Mouse (Mus musculus) intestine, embryonic 16.5 days (tissue): ENCODE measurements at regions not wholly inside any gene's neighbourhood (a gene's known extent, or its start where the extent isn't known, plus 50 kb on each side); places are given as distances from the start of the nearest gene placed in this dataset.
A peak's percentile ranks its signal among the peaks of the same experiment; 100 is the strongest.

ENCODE experiments used
- ATAC-seq: fragments of 200-750 bp; cut with Nextera tagmentation; 2 replicates; pipeline ENCODE4 v1.8.0; 2017; ENCODE audit warnings: moderate TSS enrichment, moderate library complexity
- H3K27ac ChIP-seq: fragments of 300-500 bp; sonication (generic); 2 replicates; pipeline ENCODE4 v1.5.1; 2014; ENCODE audit warnings: mild to moderate bottlenecking, low read length
- H3K27me3 ChIP-seq: fragments of 300-500 bp; sonication (generic); replicated peaks from 2 replicates; pipeline ENCODE4 v1.6.1; 2014; ENCODE audit warnings: low read length, control low read depth, mixed read lengths; ENCODE audit not compliant: control insufficient read depth, insufficient read depth
- H3K36me3 ChIP-seq: fragments of 300-500 bp; sonication (generic); 2 replicates; pipeline ENCODE4 v1.6.1; 2014; ENCODE audit warnings: low read length, control low read depth; ENCODE audit not compliant: control insufficient read depth, insufficient read depth
- H3K4me1 ChIP-seq: fragments of 300-500 bp; sonication (generic); 2 replicates; pipeline ENCODE4 v1.6.1; 2014; ENCODE audit warnings: low read length, control low read depth, mixed read lengths; ENCODE audit not compliant: control insufficient read depth, insufficient read depth
- H3K4me2 ChIP-seq: fragments of 300-500 bp; sonication (generic); 2 replicates; pipeline ENCODE4 v1.6.1; 2014; ENCODE audit warnings: low read depth, low read length, control low read depth
- H3K4me3 ChIP-seq: fragments of 300-500 bp; sonication (generic); 2 replicates; pipeline ENCODE4 v1.5.1; 2014; ENCODE audit warnings: mild to moderate bottlenecking, low read length
- H3K9ac ChIP-seq: fragments of 300-500 bp; sonication (generic); 2 replicates; pipeline ENCODE4 v1.6.1; 2014; ENCODE audit warnings: low read depth, low read length
- H3K9me3 ChIP-seq: fragments of 300-500 bp; sonication (generic); 2 replicates; pipeline ENCODE4 v1.6.1; 2016; ENCODE audit warnings: low read length, control low read depth; ENCODE audit not compliant: control insufficient read depth
- WGBS: fragments of 180-500 bp; shearing (Covaris S2); extraction: QIAGEN DNeasy Blood & Tissue Kit; methylation state at CpG from one replicate; pipeline ENCODE4 v1.1.7; 2014; 5-methylcytosine and 5-hydroxymethylcytosine counted together

DNA sequence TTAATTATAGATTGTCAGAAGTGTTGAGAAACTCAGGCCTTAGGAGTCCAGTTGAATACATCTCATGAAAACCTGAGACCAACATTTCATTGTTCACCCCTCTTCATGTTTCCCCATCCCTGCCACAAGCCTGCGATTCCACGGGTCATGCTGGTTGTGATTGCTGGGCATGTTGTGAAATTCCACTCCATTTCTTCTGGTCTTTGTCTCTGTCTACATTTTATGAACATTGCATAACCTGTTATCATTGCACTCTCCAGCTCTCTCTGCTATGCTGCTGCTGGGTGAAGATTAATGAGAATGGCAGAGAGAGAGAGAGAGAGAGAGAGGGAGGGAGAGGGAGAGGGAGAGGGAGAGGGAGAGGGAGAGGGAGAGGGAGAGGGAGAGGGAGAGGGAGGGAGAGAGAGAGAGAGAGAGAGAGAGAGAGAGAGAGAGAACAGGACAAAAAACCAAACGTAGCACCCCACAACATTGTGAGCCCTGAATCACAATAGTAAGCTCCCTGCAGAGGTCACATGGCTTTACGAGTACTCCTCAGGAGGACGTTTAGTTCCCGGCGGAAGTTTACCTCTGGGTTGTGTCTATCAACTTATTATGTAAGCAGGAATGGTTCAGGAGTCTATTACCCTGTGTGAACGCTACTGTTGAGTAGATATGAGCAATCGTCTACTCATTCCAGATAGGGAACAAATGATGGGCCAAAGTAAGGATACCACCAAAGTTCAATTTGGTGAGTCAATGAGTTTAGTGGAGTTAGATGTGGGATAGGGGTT is 183.5 kb upstream of the Map3k1 start:
- peaks cover 8% of the 10 kb centered on the region for H3K4me1 ChIP-seq
- ATAC-seq, result peak; percentile 79
- WGBS, result 67% methylated on average over 9 of the region's 9 CpGs

DNA sequence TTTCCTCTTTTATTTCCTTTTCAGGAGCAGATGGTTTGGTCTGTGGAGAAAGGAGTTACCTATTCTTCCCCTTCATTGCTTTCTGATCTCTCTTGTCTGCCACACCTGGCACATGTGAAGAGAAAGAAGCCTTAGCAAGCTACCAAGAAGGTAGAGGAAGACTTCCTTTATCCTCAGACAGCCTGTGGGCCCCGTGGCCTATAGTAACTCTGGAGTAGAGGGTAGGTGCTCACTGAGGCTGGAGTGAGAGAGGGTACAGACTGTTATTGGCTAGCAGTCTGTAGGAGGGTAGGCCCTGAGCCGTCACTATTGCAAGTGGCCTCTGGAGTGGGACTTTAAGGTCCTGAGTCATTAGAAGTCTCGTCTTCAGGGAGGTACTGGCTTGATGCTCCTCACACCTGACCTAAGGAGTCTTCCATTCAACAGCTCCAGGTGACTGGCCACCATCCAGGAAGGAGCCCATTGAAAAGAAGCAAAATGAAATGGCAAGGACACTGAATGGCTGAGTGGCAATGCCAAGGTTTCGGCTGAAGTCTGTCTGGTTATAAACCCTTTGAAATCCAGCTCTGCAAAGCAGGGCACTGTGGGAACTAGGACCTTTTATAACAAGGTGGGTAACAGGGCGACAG is 186.2 kb upstream of the Map3k1 start:
- no peaks in the 10 kb centered on the region for H3K27me3 ChIP-seq
- no peak overlapping the region for H3K27ac ChIP-seq
- H3K9ac ChIP-seq, result no peak overlapping the region
- no peaks in the 10 kb centered on the region for H3K9me3 ChIP-seq
- no peak for ATAC-seq
- H3K36me3 ChIP-seq, result no peaks in the 10 kb centered on the region
- H3K4me2 ChIP-seq, result no peak overlapping the region
- WGBS, result 89% methylated on average over 5 of the region's 5 CpGs
- H3K4me3 ChIP-seq, result no peak overlapping the region
- peaks cover 8% of the 10 kb centered on the region for H3K4me1 ChIP-seq

More for the DNA sequence above, 183.5 kb upstream of the Map3k1 start:
- Histone ChIP-seq H3K36me3 (no peaks in the 10 kb centered on the region), H3K4me2 (no peak overlapping the region), H3K9me3 (no peaks in the 10 kb centered on the region), H3K27ac (no peak overlapping the region), H3K9ac (no peak overlapping the region), H3K27me3 (no peaks in the 10 kb centered on the region), H3K4me3 (no peak overlapping the region)

DNA sequence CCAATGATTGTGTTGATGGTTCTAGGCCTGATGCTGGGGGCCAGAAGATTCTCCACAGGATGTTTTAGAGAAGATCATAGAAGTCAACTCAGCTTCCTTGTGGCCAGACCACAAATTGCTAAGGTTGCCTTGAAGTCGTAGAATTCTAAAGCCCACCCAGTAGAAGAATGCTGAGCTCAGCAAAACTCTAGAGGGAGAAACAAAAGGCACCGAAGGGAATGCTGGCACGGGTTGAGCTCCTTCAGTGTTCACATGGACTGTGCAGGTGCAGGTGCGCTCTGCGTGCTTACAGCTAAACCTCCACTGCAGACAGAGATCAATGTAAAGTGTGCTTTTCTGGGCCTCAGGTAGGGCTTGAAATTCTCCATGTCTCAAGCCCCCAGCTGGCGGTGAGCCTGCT is 186.9 kb upstream of the Map3k1 start:
- no peak for ATAC-seq
- 79% methylated on average over 6 of the region's 6 CpGs for WGBS
- Histone ChIP-seq H3K27me3 (no peaks in the 10 kb centered on the region), H3K36me3 (no peaks in the 10 kb centered on the region), H3K4me1 (peaks cover 7% of the 10 kb centered on the region), H3K27ac (no peak overlapping the region), H3K9me3 (no peaks in the 10 kb centered on the region), H3K9ac (no peak overlapping the region), H3K4me2 (no peak overlapping the region), H3K4me3 (no peak overlapping the region)

DNA sequence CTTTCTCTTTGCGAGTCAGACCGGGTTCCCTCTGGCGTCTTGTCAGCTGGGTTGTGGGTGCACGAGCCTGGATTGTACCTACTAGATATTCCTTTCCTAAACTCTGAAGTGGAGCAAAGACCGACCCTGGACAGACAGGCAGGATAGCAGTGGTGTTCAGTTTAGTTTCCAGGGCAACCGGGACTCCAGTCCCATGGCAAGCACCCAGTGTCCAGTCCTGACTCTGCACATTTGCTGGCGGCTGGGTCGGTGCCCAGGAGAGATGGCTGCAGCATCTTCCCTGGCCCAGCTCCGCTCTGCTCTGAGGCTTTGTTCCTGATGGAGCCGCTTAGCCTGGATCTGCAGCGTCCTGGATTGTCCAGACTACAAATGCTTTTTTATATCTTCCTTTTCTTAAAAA is 188.1 kb upstream of the Map3k1 start:
- H3K9me3 ChIP-seq, result no peaks in the 10 kb centered on the region
- no peak overlapping the region for H3K4me2 ChIP-seq
- no peak overlapping the region for H3K4me3 ChIP-seq
- no peak overlapping the region for H3K27ac ChIP-seq
- no peak for ATAC-seq
- no peaks in the 10 kb centered on the region for H3K36me3 ChIP-seq
- H3K9ac ChIP-seq, result no peak overlapping the region
- H3K27me3 ChIP-seq, result no peaks in the 10 kb centered on the region
- peaks cover 11% of the 10 kb centered on the region for H3K4me1 ChIP-seq
- WGBS, result 69% methylated on average over 11 of the region's 11 CpGs

DNA sequence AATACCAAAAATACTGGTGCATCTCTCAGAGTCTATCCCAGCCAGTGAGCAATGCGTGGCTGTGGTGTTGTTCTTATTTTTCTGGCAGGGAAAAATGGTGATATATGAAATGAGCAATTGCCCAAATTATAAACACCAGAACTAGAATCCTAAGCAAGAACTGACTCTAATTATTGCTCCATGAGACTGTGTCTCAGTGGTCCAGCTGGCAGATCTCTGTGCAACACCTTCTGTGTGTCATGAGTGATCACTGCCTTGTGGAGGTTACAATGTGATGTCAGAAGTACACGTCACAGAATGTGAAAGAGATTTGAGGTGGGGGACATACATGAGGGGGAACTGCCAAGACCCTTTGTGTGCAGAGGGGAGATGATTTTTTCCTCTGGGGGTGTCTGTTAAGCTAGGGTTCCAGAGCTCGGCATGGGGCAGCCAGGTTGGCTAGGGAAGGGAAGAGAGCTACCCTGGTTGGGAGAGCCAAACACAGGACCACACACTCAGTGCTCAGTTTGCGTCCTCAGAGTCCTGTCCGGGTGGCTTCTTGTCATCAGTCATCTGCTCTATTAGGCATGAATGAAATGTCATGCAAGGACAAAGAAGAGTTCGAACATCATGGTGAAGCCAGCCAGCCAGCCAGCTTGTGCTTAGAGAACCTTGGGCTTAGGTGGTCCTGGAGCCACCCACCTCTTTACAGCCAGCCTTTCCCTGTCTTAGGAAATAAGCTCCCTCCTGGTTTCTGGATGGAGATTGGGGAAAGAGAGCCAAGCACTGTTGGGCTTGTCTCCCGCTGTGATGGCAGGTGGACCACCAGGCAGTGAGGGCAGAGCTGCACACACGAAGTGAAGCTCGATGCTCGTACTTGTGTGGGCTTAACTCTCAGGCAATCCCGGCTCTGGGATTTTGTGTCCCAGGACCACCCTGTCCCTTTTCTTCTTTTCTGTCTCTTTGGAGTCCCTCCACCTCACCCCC is 189.5 kb upstream of the Map3k1 start:
- Histone ChIP-seq H3K4me2 (no peak overlapping the region), H3K4me3 (no peak overlapping the region), H3K27ac (no peak overlapping the region), H3K9me3 (no peaks in the 10 kb centered on the region), H3K36me3 (no peaks in the 10 kb centered on the region), H3K27me3 (no peaks in the 10 kb centered on the region), H3K9ac (no peak overlapping the region), H3K4me1 (peaks cover 22% of the 10 kb centered on the region)
- ATAC-seq, result no peak
- 85% methylated on average over 11 of the region's 11 CpGs for WGBS

DNA sequence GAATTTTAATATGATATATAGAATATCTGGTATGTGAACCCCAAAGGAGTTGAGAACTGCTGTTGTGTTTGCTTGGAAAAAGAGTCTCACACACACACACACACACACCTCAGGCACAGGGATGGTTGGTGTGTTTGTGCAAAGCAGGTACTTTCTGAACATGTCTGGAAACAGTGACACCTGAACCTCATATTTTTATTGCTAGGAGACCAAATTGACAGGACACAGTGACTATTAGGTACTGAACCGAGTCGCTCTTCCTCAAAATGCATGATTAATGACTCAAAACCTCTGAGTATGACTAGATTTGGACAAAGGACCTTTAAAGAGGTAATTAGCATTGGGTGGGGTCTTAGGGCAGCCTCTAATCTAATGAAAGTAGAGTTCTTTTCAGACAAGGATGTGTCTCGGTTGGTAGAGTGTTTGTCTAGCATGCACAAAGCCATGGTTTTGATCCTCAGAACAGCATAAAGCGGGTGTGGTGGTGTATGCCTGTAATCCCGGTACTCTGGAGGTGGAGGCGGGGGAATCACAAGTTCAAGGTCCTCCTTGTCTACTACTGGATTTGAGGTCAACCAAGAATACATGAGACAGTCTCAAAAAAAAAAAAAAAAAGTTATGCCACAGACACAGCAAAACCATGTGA is 191.0 kb upstream of the Map3k1 start:
- WGBS, result 85% methylated on average over 6 of the region's 6 CpGs
- no peak for ATAC-seq
- Histone ChIP-seq H3K36me3 (no peaks in the 10 kb centered on the region), H3K9ac (no peak overlapping the region), H3K9me3 (no peaks in the 10 kb centered on the region), H3K4me1 (peaks cover 26% of the 10 kb centered on the region), H3K27me3 (no peaks in the 10 kb centered on the region), H3K27ac (no peak overlapping the region), H3K4me3 (no peak overlapping the region), H3K4me2 (no peak overlapping the region)

DNA sequence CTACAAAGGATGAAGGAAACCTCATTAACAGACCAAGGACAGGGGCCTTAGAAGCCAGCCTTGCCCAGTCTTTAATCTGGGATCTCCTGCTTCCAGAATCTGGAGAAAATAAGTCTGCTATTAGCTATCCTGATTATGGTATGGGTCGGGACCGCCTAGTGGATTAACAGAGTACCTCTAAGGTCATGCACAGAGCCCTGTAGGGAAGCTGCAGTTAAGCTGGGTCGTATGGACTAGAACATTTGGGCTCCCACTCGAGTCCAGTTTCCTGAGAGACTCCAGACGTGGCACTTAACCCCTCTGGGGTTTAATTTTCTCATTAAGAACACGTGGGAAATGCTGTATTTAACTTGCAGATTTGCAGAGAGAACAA is 191.5 kb upstream of the Map3k1 start:
- no peak overlapping the region for H3K27ac ChIP-seq
- 62% methylated on average over 6 of the region's 6 CpGs for WGBS
- H3K4me1 ChIP-seq, result peaks cover 26% of the 10 kb centered on the region
- H3K36me3 ChIP-seq, result no peaks in the 10 kb centered on the region
- H3K27me3 ChIP-seq, result no peaks in the 10 kb centered on the region
- H3K9ac ChIP-seq, result no peak overlapping the region
- no peak overlapping the region for H3K4me3 ChIP-seq
- H3K9me3 ChIP-seq, result no peaks in the 10 kb centered on the region
- no peak overlapping the region for H3K4me2 ChIP-seq
- no peak for ATAC-seq

DNA sequence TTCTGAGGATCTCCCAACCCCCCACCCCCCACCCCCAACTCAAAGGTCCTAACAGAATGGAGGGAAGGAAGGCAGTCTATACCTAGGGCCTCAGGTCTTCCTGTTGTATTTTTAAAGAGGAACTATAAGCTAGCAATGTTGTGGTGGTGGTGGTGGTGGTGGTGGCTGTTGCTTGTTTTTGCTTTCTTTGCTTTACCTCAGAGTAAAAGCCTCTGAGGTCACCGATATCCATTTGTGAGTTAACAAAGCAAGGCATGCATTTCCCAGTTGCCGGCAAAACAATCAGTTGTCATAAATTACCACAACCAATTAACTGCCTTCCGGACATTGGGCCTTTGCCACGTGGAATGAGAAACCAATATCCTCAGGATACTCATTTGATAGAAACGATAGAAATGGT is 191.9 kb upstream of the Map3k1 start:
- ATAC-seq, result no peak
- Histone ChIP-seq H3K27me3 (no peaks in the 10 kb centered on the region), H3K4me3 (no peak overlapping the region), H3K4me1 (peaks cover 26% of the 10 kb centered on the region), H3K9ac (no peak overlapping the region), H3K36me3 (no peaks in the 10 kb centered on the region), H3K9me3 (no peaks in the 10 kb centered on the region), H3K4me2 (no peak overlapping the region), H3K27ac (no peak overlapping the region)
- 60% methylated on average over 5 of the region's 5 CpGs for WGBS
